Mouse (Mus musculus): ENCODE data around the gene Stoml2. TPM values are rescaled to one million over a fixed set of nuclear protein-coding genes. Genes with fewer than 3 reads are reported as not detected.

Stoml2 gene
- polyA plus RNA-seq (2014; fragmentation: Nextera tagmentation; extraction: Ambion mirVana): 219 and 222 TPM in 2 replicates

DNA sequence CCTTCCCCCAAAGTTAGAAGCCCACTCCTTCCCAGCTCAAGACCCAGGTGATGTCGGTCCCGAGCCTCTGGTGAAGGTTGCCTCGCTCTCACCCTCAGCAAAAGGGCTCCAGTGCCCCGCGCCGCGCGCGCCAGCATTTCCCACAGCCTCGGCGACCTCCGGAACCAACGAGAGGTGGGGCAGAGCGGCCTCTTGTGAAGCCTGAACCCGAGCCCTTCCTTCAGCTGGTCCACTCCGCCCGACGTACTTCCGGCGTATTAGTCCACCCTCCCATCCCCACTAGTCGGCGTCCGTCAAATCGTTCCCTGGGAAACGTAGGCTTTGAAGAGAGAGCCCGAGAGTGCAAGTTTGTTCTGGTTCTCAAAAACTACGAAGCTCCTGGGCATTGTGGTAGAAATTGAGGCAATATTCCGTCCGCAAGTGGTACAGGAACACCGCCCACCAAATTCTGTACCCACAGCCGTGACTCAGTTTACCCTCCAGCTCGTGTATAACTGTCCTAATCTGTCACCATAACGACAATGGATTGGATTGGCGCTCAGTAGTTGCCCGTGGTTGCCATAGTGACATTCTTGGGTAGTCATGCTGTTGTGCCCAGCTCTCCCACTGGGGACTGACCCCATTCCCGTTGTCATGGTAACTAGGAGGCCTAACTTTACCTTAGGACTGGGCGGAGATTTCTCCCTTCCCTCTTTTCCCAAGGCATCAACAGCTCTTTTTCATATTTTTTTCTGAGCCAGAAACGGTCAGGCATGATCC is at the start of gene Stoml2:
TSS of gene Stoml2 (minus strand) at position 474 of the 759 bp plus-strand sequence.
- H3K4me2 ChIP-seq (ENCODE audit: low read length): peak within 1 kb of the TSS; percentile 87
- under 1% methylated on average over 38 of the region's 38 CpGs for WGBS
- peak within 1 kb of the TSS; percentile 51 for H3K4me3 ChIP-seq (replicated peaks; ENCODE audit: low read depth, low read length)
- H3K36me3 ChIP-seq (ENCODE audit: control insufficient read depth, insufficient read depth, low read length): peaks cover 70% of the 10 kb centered on the region
- no peaks in the 10 kb centered on the region for H3K9me3 ChIP-seq (ENCODE audit: control insufficient read depth, low read length)
- H3K9ac ChIP-seq (replicated peaks; ENCODE audit: low read length): peak within 1 kb of the TSS; percentile 65
- peak within 1 kb of the TSS; percentile 92 for H3K27ac ChIP-seq (replicated peaks; ENCODE audit: low read depth, low read length)
- H3K4me1 ChIP-seq (ENCODE audit: control insufficient read depth, insufficient read depth, low read length): peaks cover 22% of the 10 kb centered on the region
- DNase-seq (peak; percentile 96), ATAC-seq (ENCODE audit: low FRiP score, low TSS enrichment) (peak; percentile 95)
- no peaks in the 10 kb centered on the region for H3K27me3 ChIP-seq (ENCODE audit: control insufficient read depth, insufficient read depth, low read length)

- H3K27me3 ChIP-seq (ENCODE audit: control insufficient read depth, insufficient read depth, low read length): no peaks in the 10 kb centered on the region
- WGBS: 61% methylated on average over 7 of the region's 7 CpGs
- ATAC-seq (ENCODE audit: low FRiP score, low TSS enrichment): no peak
- DNase-seq: no peak
- H3K4me1 ChIP-seq (ENCODE audit: control insufficient read depth, insufficient read depth, low read length): no peaks in the 10 kb centered on the region
- H3K9ac ChIP-seq (replicated peaks; ENCODE audit: low read length): no peak overlapping the region
- no peaks in the 10 kb centered on the region for H3K9me3 ChIP-seq (ENCODE audit: control insufficient read depth, low read length)
- H3K4me3 ChIP-seq (replicated peaks; ENCODE audit: low read depth, low read length): no peak overlapping the region
- H3K27ac ChIP-seq (replicated peaks; ENCODE audit: low read depth, low read length): no peak overlapping the region
- H3K4me2 ChIP-seq (ENCODE audit: low read length): no peak overlapping the region
- H3K36me3 ChIP-seq (ENCODE audit: control insufficient read depth, insufficient read depth, low read length): no peaks in the 10 kb centered on the region
These were observed 46.7 kb upstream of the Stoml2 start for GRCm38 (mm10) chr4:43078071-43078718.

DNA sequence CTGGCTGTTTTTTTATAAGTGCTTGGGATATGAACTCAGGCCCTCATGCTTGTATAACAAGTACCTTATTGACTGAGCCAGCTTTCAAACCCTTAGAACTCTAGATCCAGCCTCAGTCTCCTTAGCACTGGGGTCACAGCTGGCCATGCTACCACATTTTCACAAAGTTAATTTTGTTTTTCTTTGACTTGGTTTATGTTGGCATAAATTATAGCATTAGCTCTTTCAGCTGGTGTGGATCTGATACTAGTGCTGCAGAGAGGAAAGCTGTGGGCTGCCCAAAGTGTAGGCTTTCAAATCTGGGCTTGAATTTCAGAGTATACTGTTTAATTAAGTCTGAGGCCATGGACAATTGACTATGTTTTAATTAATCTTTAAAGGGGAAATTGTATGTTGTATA is 43.4 kb upstream of the Stoml2 start:
- Histone ChIP-seq H3K36me3 (ENCODE audit: control insufficient read depth, insufficient read depth, low read length) (no peaks in the 10 kb centered on the region), H3K27me3 (ENCODE audit: control insufficient read depth, insufficient read depth, low read length) (no peaks in the 10 kb centered on the region), H3K4me2 (ENCODE audit: low read length) (no peak overlapping the region), H3K4me1 (ENCODE audit: control insufficient read depth, insufficient read depth, low read length) (no peaks in the 10 kb centered on the region), H3K9me3 (ENCODE audit: control insufficient read depth, low read length) (no peaks in the 10 kb centered on the region), H3K4me3 (replicated peaks; ENCODE audit: low read depth, low read length) (no peak overlapping the region), H3K27ac (replicated peaks; ENCODE audit: low read depth, low read length) (no peak overlapping the region), H3K9ac (replicated peaks; ENCODE audit: low read length) (no peak overlapping the region)
- DNase-seq (no peak), ATAC-seq (ENCODE audit: low FRiP score, low TSS enrichment) (no peak)

DNA sequence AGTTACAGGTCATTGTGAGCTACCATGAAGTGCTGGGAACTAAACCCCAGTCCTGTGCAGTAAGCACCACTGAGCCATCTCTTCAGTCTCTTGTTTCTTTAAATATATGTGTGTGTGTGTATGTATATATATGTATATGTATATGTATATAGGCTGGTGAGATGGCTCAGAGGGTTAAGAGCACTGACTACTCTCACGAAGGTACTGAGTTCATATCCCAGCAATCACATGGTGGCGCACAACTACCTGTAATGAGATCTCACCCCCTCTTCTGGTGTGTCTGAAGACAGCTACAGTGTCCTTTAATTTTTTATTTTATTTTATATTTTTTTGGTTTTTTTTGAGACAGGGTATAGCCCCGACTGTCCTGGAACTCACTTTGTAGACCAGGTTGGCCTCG is 34.0 kb upstream of the Stoml2 start:
- H3K4me1 ChIP-seq (ENCODE audit: control insufficient read depth, insufficient read depth, low read length): no peaks in the 10 kb centered on the region
- H3K9ac ChIP-seq (replicated peaks; ENCODE audit: low read length): no peak overlapping the region
- no peaks in the 10 kb centered on the region for H3K27me3 ChIP-seq (ENCODE audit: control insufficient read depth, insufficient read depth, low read length)
- WGBS: 97% methylated on average over 4 of the region's 4 CpGs
- H3K9me3 ChIP-seq (ENCODE audit: control insufficient read depth, low read length): no peaks in the 10 kb centered on the region
- no peak overlapping the region for H3K4me2 ChIP-seq (ENCODE audit: low read length)
- H3K4me3 ChIP-seq (replicated peaks; ENCODE audit: low read depth, low read length): no peak overlapping the region
- no peak for ATAC-seq (ENCODE audit: low FRiP score, low TSS enrichment)
- H3K27ac ChIP-seq (replicated peaks; ENCODE audit: low read depth, low read length): no peak overlapping the region
- no peak for DNase-seq
- H3K36me3 ChIP-seq (ENCODE audit: control insufficient read depth, insufficient read depth, low read length): no peaks in the 10 kb centered on the region

GRCm38 (mm10) chr4:43060286-43060685 is 28.8 kb upstream of the Stoml2 start:
- no peak overlapping the region for H3K27ac ChIP-seq (replicated peaks; ENCODE audit: low read depth, low read length)
- H3K9me3 ChIP-seq (ENCODE audit: control insufficient read depth, low read length): no peaks in the 10 kb centered on the region
- H3K36me3 ChIP-seq (ENCODE audit: control insufficient read depth, insufficient read depth, low read length): no peaks in the 10 kb centered on the region
- DNase-seq (peak; percentile 43), ATAC-seq (ENCODE audit: low FRiP score, low TSS enrichment) (no peak)
- H3K4me3 ChIP-seq (replicated peaks; ENCODE audit: low read depth, low read length): no peak overlapping the region
- WGBS: 42% methylated on average over 3 of the region's 3 CpGs
- H3K27me3 ChIP-seq (ENCODE audit: control insufficient read depth, insufficient read depth, low read length): no peaks in the 10 kb centered on the region
- H3K4me1 ChIP-seq (ENCODE audit: control insufficient read depth, insufficient read depth, low read length): peaks cover 11% of the 10 kb centered on the region
- peak overlapping the region; percentile 71 for H3K4me2 ChIP-seq (ENCODE audit: low read length)
- no peak overlapping the region for H3K9ac ChIP-seq (replicated peaks; ENCODE audit: low read length)

DNA sequence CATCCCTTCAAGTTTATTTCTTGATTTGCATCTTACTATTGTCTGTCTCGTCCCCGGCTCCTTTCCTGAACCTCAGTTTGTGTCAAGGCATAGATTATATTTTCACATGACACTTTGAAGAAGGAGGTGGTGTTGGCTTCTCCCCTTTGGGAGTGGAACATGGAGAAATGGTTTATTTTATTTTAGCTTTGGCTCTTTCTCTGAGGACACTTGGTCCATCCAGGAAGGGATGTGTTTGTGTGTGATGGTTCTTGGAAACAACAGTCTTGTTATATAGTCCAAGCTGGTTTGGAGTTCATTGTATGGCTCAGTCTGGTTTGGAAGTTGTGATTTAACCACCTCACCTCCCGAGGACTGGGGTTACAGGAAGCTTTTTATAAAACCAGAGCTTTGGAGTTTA is 28.2 kb upstream of the Stoml2 start:
- Histone ChIP-seq H3K27me3 (ENCODE audit: control insufficient read depth, insufficient read depth, low read length) (no peaks in the 10 kb centered on the region), H3K27ac (replicated peaks; ENCODE audit: low read depth, low read length) (no peak overlapping the region), H3K9me3 (ENCODE audit: control insufficient read depth, low read length) (no peaks in the 10 kb centered on the region), H3K4me1 (ENCODE audit: control insufficient read depth, insufficient read depth, low read length) (peaks cover 11% of the 10 kb centered on the region), H3K4me3 (replicated peaks; ENCODE audit: low read depth, low read length) (peak overlapping the region; percentile 82), H3K9ac (replicated peaks; ENCODE audit: low read length) (peak overlapping the region; percentile 80), H3K4me2 (ENCODE audit: low read length) (peak overlapping the region; percentile 71), H3K36me3 (ENCODE audit: control insufficient read depth, insufficient read depth, low read length) (no peaks in the 10 kb centered on the region)
- 29% methylated on average over 3 of the region's 3 CpGs for WGBS
- no peak for ATAC-seq (ENCODE audit: low FRiP score, low TSS enrichment)
- no peak for DNase-seq

DNA sequence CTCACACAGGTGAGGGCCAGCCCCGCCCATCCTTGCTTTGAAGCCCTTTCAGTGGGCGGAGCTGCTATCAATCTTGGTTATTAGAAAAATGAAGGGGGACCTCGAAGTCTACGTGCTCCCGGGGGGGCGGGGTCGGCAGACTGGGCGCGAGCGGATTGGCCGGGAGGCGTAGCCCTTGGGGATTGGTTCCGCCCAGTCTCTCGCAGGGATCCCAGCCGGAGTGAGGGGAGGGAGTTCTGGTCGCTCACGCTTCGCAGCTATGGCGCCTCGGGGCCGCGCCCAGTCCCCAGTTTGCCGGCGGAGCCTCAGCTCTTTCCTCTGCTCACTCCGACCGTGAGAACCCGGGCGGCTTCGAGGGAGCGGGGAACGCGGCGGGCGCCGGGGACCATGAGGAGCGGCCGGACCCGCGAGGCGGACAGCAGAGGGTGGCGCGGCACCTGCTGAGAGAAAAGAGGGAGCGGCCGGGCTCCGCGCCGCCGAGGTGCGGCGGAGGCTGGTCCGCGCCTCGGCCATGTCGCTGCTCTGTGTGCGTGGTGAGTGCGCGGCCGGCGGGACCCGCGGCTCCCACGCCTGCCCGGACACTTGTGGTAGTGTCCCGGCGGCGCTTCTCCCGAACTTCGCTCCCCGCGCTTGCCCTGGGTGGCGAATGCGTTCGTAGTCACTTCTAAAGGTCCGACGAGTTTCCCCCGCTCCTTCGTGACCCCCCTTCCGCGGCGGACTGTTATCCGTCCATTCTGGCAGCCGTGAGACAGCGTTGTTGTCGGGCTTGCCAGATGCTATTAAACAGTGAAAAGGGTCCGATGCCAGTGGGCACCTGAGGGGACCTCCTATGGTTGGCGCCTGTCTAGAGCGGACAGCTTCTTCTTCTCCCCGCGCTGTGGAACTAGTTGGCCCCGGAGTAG is 27.5 kb upstream of the Stoml2 start, which contains the start of gene Unc13b:
TSS of gene Unc13b (plus strand) at position 201 of the 902 bp plus-strand sequence.
- WGBS: under 1% methylated on average over 90 of the region's 90 CpGs
- Histone ChIP-seq H3K27ac (replicated peaks; ENCODE audit: low read depth, low read length) (peak within 1 kb of the TSS; percentile 85), H3K9me3 (ENCODE audit: control insufficient read depth, low read length) (no peaks in the 10 kb centered on the region), H3K4me2 (ENCODE audit: low read length) (peak within 1 kb of the TSS; percentile 71), H3K4me3 (replicated peaks; ENCODE audit: low read depth, low read length) (peak within 1 kb of the TSS; percentile 82), H3K27me3 (ENCODE audit: control insufficient read depth, insufficient read depth, low read length) (no peaks in the 10 kb centered on the region), H3K36me3 (ENCODE audit: control insufficient read depth, insufficient read depth, low read length) (no peaks in the 10 kb centered on the region), H3K9ac (replicated peaks; ENCODE audit: low read length) (peak within 1 kb of the TSS; percentile 80), H3K4me1 (ENCODE audit: control insufficient read depth, insufficient read depth, low read length) (peaks cover 11% of the 10 kb centered on the region)
- ATAC-seq (ENCODE audit: low FRiP score, low TSS enrichment) (peak; percentile 96), DNase-seq (peak; percentile 97)

GRCm38 (mm10) chr4:43058392-43058752 is 26.9 kb upstream of the Stoml2 start:
- H3K9me3 ChIP-seq (ENCODE audit: control insufficient read depth, low read length): no peaks in the 10 kb centered on the region
- no peaks in the 10 kb centered on the region for H3K36me3 ChIP-seq (ENCODE audit: control insufficient read depth, insufficient read depth, low read length)
- ATAC-seq (ENCODE audit: low FRiP score, low TSS enrichment): peak; percentile 25; the same call in 1 of the 2 replicates
- no peak for DNase-seq
- WGBS: 18% methylated on average over 8 of the region's 8 CpGs
- peak overlapping the region; percentile 82 for H3K4me3 ChIP-seq (replicated peaks; ENCODE audit: low read depth, low read length)
- peak overlapping the region; percentile 71 for H3K4me2 ChIP-seq (ENCODE audit: low read length)
- H3K27me3 ChIP-seq (ENCODE audit: control insufficient read depth, insufficient read depth, low read length): no peaks in the 10 kb centered on the region
- H3K9ac ChIP-seq (replicated peaks; ENCODE audit: low read length): no peak overlapping the region
- peaks cover 11% of the 10 kb centered on the region for H3K4me1 ChIP-seq (ENCODE audit: control insufficient read depth, insufficient read depth, low read length)
- no peak overlapping the region for H3K27ac ChIP-seq (replicated peaks; ENCODE audit: low read depth, low read length)
